Mouse (Mus musculus) heart, embryonic 13.5 days (tissue): ENCODE data around the gene Spata2. TPM values are rescaled to one million over a fixed set of nuclear protein-coding genes. Genes with fewer than 3 reads are reported as not detected.

Source experiments
- ATAC-seq: fragments of 200-750 bp; cut with Nextera tagmentation; 2 replicates; pipeline ENCODE4 v1.8.0; 2017; ENCODE audit warnings: moderate TSS enrichment; ENCODE audit not compliant: insufficient number of reproducible peaks, low FRiP score, low TSS enrichment; ENCODE audit errors: extremely low read depth
- H3K27ac ChIP-seq: fragments of 300-500 bp; sonication (generic); replicated peaks from 2 replicates; pipeline ENCODE4 v1.5.1; 2015; ENCODE audit warnings: moderate library complexity, mild to moderate bottlenecking, inconsistent platforms
- H3K27me3 ChIP-seq: fragments of 300-500 bp; sonication (generic); replicated peaks from 2 replicates; pipeline ENCODE4 v1.6.1; 2015; ENCODE audit warnings: mild to moderate bottlenecking, inconsistent platforms
- H3K36me3 ChIP-seq: fragments of 300-500 bp; sonication (generic); 2 replicates; pipeline ENCODE4 v1.6.1; 2015; ENCODE audit warnings: mild to moderate bottlenecking, inconsistent platforms
- H3K4me1 ChIP-seq: fragments of 300-500 bp; sonication (generic); 2 replicates; pipeline ENCODE4 v1.6.1; 2015; ENCODE audit warnings: inconsistent platforms
- H3K4me2 ChIP-seq: fragments of 300-500 bp; sonication (generic); 2 replicates; pipeline ENCODE4 v1.6.1; 2015; ENCODE audit warnings: inconsistent platforms, mild to moderate bottlenecking, moderate library complexity
- H3K4me3 ChIP-seq: fragments of 300-500 bp; sonication (generic); 2 replicates; pipeline ENCODE4 v1.5.1; 2015; ENCODE audit warnings: moderate library complexity, mild to moderate bottlenecking, inconsistent platforms
- H3K9ac ChIP-seq: fragments of 300-500 bp; sonication (generic); 2 replicates; pipeline ENCODE4 v1.6.1; 2015; ENCODE audit warnings: inconsistent platforms, mild to moderate bottlenecking, moderate library complexity
- H3K9me3 ChIP-seq: fragments of 300-500 bp; sonication (generic); 2 replicates; pipeline ENCODE4 v1.6.1; 2016; ENCODE audit warnings: inconsistent platforms
- WGBS: fragments of 180-500 bp; shearing (Covaris S2); methylation state at CpG from one replicate; pipeline ENCODE4 v1.1.7; 2015; ENCODE audit warnings: mixed read lengths; 5-methylcytosine and 5-hydroxymethylcytosine counted together
- polyA plus RNA-seq: library from polyadenylated mRNA; unstranded; fragments of >200 nt; fragmentation: Nextera tagmentation; extraction: Ambion mirVana; gene quantifications from 2 replicates; pipeline ENCODE4 v1.2.1, GENCODE M21; 2015

Spata2 gene
- 13.5 and 14.6 TPM in 2 replicates for polyA plus RNA-seq

GRCm38 (mm10) chr2:167492713-167493636 is at the start of gene Spata2:
Gene Spata2, minus strand, starts transcription at chr2:167492887.
- Histone ChIP-seq H3K4me3 (peak within 1 kb of the TSS; percentile 100), H3K36me3 (peaks cover 6% of the 10 kb centered on the region), H3K4me2 (peak within 1 kb of the TSS; percentile 80), H3K27ac (peak within 1 kb of the TSS; percentile 93), H3K27me3 (no peaks in the 10 kb centered on the region), H3K9me3 (no peaks in the 10 kb centered on the region), H3K4me1 (peaks cover 33% of the 10 kb centered on the region), H3K9ac (peak within 1 kb of the TSS; percentile 98)
- WGBS, result 2% methylated on average over 63 of the region's 63 CpGs
- peak; percentile 78 for ATAC-seq

GRCm38 (mm10) chr2:167542361-167542760 is 49.7 kb upstream of the Spata2 start:
- Histone ChIP-seq H3K4me2 (peak overlapping the region; percentile 91), H3K36me3 (peaks cover 12% of the 10 kb centered on the region), H3K4me1 (peaks cover 67% of the 10 kb centered on the region), H3K4me3 (no peak overlapping the region), H3K27ac (peak overlapping the region; percentile 93), H3K9ac (peak overlapping the region; percentile 87), H3K9me3 (no peaks in the 10 kb centered on the region), H3K27me3 (peaks cover 15% of the 10 kb centered on the region)
- 79% methylated on average over 4 of the region's 4 CpGs for WGBS
- no peak for ATAC-seq

GRCm38 (mm10) chr2:167541761-167542160 is 49.1 kb upstream of the Spata2 start:
- no peak for ATAC-seq
- H3K4me3 ChIP-seq, result peak overlapping the region; percentile 66
- peaks cover 21% of the 10 kb centered on the region for H3K27me3 ChIP-seq
- 83% methylated on average over 12 of the region's 12 CpGs for WGBS
- H3K36me3 ChIP-seq, result peaks cover 12% of the 10 kb centered on the region
- no peaks in the 10 kb centered on the region for H3K9me3 ChIP-seq
- peaks cover 71% of the 10 kb centered on the region for H3K4me1 ChIP-seq
- H3K9ac ChIP-seq, result peak overlapping the region; percentile 87
- H3K4me2 ChIP-seq, result peak overlapping the region; percentile 91
- H3K27ac ChIP-seq, result peak overlapping the region; percentile 93

- 32% methylated on average over 6 of the region's 6 CpGs for WGBS
- Histone ChIP-seq H3K27ac (peak overlapping the region; percentile 93), H3K4me1 (peaks cover 71% of the 10 kb centered on the region)
Measured at GRCm38 (mm10) chr2:167541324-167541723, 48.6 kb upstream of the Spata2 start.

DNA sequence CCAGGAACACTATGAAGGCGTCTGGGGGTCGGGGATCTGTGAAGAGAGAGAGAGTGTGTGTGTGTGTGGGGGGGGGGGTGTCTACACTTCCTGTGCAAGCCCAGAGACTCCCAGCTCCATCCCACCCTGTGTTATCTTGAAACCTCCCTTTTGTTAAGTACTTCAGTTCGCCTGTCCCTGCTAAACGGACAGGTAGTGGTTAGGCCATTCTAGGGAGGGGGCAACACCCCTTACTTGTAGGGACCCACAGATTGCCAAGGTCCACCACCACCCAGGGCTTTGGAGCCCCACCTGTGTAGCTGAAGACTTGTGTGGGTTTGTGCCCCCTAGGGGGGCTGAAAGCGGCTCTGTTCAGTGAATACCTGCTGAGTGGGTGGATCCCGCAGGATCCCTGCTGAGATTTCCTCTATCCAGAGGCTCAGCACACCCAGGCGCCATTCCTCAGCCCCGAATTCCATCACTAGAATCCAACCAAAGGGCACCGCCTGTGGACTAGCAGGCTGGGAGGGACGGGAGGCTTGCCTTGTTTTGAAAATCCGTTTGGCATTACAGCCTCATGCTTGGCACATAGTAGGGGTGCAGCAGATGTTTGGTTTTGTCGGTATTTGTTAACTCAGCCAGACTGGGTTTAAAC is 47.9 kb upstream of the Spata2 start:
- no peak for ATAC-seq
- WGBS, result 31% methylated on average over 12 of the region's 12 CpGs
- peaks cover 12% of the 10 kb centered on the region for H3K36me3 ChIP-seq
- peak overlapping the region; percentile 91 for H3K4me2 ChIP-seq
- H3K27ac ChIP-seq, result peak overlapping the region; percentile 93
- peak overlapping the region; percentile 87 for H3K9ac ChIP-seq
- peaks cover 71% of the 10 kb centered on the region for H3K4me1 ChIP-seq
- no peaks in the 10 kb centered on the region for H3K9me3 ChIP-seq
- peak overlapping the region; percentile 66 for H3K4me3 ChIP-seq
- peaks cover 31% of the 10 kb centered on the region for H3K27me3 ChIP-seq

More at GRCm38 (mm10) chr2:167541324-167541723, 48.6 kb upstream of the Spata2 start:
- Histone ChIP-seq H3K9me3 (no peaks in the 10 kb centered on the region), H3K27me3 (peaks cover 26% of the 10 kb centered on the region), H3K9ac (peak overlapping the region; percentile 87), H3K4me2 (peak overlapping the region; percentile 91), H3K4me3 (peak overlapping the region; percentile 66), H3K36me3 (peaks cover 12% of the 10 kb centered on the region)
- ATAC-seq, result no peak

- H3K4me2 ChIP-seq, result peak overlapping the region; percentile 91
- peak overlapping the region; percentile 93 for H3K27ac ChIP-seq
- WGBS, result 31% methylated on average over 14 of the region's 14 CpGs
- H3K4me3 ChIP-seq, result peak overlapping the region; percentile 66
- H3K27me3 ChIP-seq, result peaks cover 36% of the 10 kb centered on the region
- ATAC-seq, result no peak
- H3K9ac ChIP-seq, result peak overlapping the region; percentile 87
- H3K4me1 ChIP-seq, result peaks cover 71% of the 10 kb centered on the region
- peaks cover 12% of the 10 kb centered on the region for H3K36me3 ChIP-seq
- no peaks in the 10 kb centered on the region for H3K9me3 ChIP-seq
Measured at GRCm38 (mm10) chr2:167539536-167540476, 47.1 kb upstream of the Spata2 start.

- H3K36me3 ChIP-seq, result peaks cover 12% of the 10 kb centered on the region
- 36% methylated on average over 34 of the region's 34 CpGs for WGBS
- peaks cover 61% of the 10 kb centered on the region for H3K4me1 ChIP-seq
Measured at GRCm38 (mm10) chr2:167538671-167539306, 46.1 kb upstream of the Spata2 start.

DNA sequence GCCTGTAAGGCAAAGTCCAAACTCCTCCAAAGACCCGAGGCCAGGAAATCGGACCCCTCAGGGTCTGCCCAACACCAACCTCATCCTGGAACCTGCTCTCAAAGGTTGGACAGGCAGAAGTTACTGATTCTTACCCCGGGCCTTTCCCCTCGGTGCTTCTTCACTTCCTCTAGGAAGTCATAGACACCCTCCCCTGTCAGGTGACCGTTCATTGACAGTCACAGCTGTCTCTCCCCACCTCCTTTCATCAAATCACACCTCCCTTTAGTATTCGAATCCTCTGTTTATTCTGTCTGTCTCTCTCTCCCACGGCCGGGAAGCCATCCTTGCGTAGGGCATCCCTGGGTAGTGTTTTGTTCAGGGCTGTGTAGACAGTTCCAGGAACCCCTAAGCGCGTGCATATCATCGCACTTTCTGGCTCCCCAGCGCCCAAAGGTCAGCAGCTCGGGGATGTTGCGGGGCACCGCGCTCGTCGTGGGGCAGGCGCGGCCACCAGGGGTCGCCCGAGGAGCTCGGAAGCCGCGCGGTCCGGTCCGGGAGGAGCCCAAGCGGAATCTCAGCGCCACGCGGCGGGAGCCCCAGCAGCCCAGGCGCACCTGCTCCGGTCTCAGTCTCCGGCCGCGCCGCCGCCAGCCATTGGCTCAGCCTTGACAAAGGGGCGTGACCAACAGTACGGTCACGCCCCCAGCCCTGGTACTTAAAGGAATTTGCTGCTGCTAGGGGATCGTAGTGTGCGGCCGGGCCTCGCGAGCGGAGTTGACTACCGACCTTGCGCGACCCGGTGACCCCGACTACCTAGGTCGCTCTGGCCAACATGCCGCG is 45.0 kb upstream of the Spata2 start, which contains the start of gene Snai1:
TSS of gene Snai1 (plus strand) at position 720 of the 822 bp plus-strand sequence.
- peak within 1 kb of the TSS; percentile 50 for H3K27ac ChIP-seq
- WGBS, result under 1% methylated on average over 58 of the region's 58 CpGs
- peak; percentile 87 for ATAC-seq

More at GRCm38 (mm10) chr2:167538671-167539306, 46.1 kb upstream of the Spata2 start:
- H3K9me3 ChIP-seq, result no peaks in the 10 kb centered on the region
- ATAC-seq, result no peak
- H3K27ac ChIP-seq, result peak overlapping the region; percentile 50
- H3K27me3 ChIP-seq, result peaks cover 41% of the 10 kb centered on the region
- H3K4me3 ChIP-seq, result peak overlapping the region; percentile 66
- peak overlapping the region; percentile 87 for H3K9ac ChIP-seq
- H3K4me2 ChIP-seq, result peak overlapping the region; percentile 91

DNA sequence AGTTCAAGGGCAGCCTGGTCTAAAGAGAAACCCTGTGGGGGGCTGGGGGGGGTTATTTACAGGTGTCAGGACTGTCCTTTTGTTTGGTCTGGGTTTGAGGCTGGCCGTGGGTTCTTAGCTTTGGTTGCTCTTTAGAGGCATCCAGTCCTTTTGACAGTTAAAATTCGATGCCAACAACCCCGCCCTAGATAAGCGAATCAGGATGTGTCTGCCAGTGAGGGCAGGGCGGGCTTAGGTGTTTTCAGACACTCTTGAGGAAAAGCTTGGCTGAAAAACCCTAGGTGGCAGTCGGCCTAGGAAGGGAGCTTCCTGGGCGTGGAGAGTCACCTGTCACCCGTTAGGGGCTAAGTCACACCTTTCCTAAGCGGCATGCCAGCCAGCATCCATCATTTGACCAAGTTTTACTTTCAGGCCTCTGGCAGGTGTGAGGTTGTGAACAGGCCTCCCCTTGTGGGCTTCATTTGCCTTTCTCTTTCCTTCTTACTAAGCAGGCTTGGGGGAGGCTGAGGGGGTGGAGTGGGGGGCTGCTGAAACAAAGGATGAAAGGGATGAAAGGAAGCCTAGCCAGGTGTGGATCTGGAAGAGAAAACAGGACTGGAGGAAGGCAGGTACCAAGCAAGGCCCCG is 43.7 kb upstream of the Spata2 start:
- Histone ChIP-seq H3K27me3 (peaks cover 51% of the 10 kb centered on the region), H3K9me3 (no peaks in the 10 kb centered on the region), H3K36me3 (0 out of 2 replicates have a peak, but pooled peaks cover under 1% of the 10 kb centered on the region), H3K4me2 (no peak overlapping the region), H3K27ac (no peak overlapping the region), H3K4me3 (no peak overlapping the region), H3K4me1 (peaks cover 43% of the 10 kb centered on the region), H3K9ac (no peak overlapping the region)
- 33% methylated on average over 10 of the region's 10 CpGs for WGBS
- ATAC-seq, result no peak

More for the DNA sequence above, 45.0 kb upstream of the Spata2 start, which contains the start of gene Snai1:
- Histone ChIP-seq H3K4me1 (peaks cover 50% of the 10 kb centered on the region), H3K4me3 (peak within 1 kb of the TSS; percentile 66), H3K9ac (peak within 1 kb of the TSS; percentile 87), H3K9me3 (no peaks in the 10 kb centered on the region), H3K27me3 (peaks cover 48% of the 10 kb centered on the region), H3K4me2 (peak within 1 kb of the TSS; percentile 91), H3K36me3 (peaks cover 12% of the 10 kb centered on the region)
